Mouse (Mus musculus): ENCODE measurements around the gene Ptprt.

GRCm38 (mm10) chr2:162638676-162639075, 22.3 kb downstream of the Ptprt start:
- TF ChIP-seq POLR2A (IDR thresholded peaks at IDR 0.05; ENCODE audit: low read depth, low read length) (no peak), CTCF (IDR thresholded peaks at IDR 0.05; ENCODE audit: extremely low read depth, insufficient read length, insufficient replicate concordance, low read depth, low read length) (no peak)
